Comparison of ENCODE assay signal across 8 mouse cellular contexts in the genomic region with DNA sequence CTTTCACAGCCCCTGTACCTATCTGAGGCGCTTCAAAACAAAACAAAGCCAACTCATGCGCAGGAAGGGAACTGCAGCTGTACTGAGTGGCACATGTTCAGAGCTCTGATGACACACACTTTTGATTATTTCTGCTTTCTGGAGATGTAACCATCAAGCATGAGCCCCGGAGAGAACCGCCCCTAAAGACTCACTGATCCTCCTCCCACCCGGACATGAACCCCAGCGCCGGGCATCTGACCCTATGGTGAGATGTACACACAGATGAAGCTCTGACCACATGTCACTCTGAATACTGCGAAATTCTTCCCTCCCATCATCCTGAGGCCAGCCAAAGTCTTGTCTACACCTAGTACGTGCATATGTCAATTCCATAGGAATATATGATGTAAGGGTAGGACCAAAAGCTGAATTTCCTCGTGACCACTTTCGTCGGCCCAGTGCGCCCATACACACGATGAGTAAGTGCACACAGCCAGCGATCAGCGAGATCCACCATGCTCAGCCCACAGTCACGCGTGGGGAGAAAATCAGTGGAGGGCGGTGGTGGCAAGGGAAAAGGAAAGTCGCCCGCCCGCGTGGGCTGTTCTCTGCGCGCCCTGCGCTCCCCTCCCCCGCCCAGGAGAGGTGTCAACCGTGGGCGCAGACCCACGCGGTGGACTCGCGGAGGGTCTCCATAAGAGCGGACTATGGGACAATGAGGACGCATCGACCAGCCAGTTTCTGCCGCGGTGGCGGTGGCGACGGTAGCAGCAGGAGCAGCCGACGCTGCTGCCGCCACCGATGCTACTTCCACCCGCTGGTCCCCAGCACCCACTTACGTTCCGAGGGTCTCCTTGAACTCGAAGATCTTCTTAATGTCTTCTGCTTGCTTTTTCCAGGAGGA. TPM values are rescaled to one million over a fixed set of nuclear protein-coding genes. Genes with fewer than 3 reads are reported as not detected.
DNase-seq lines count a peak whose midpoint lies in the region; ATAC-seq lines count a peak whose summit lies in the region.

No protein-coding gene starts in this region.

- H3K9me3 ChIP-seq in erythroblast, embryonic 14.5 days (ENCODE audit: control insufficient read depth, low read length) = peaks cover 6% of the 10 kb centered on the region
- 0 out of 2 replicates have a peak, but pooled peaks cover 3% of the 10 kb centered on the region for H3K9me3 ChIP-seq in intestine, embryonic 16.5 days (ENCODE audit: control insufficient read depth, low read length)
- H3K9me3 ChIP-seq in limb, embryonic 15.5 days = 0 out of 2 replicates have a peak, but pooled peaks cover 3% of the 10 kb centered on the region
- H3K9me3 ChIP-seq in midbrain, embryonic 15.5 days = no peaks in the 10 kb centered on the region

- peak overlapping the region; percentile 85 for H3K27ac ChIP-seq in intestine, embryonic 16.5 days (ENCODE audit: low read length)
- H3K27ac ChIP-seq in limb, embryonic 15.5 days = peak overlapping the region; percentile 69
- H3K27ac ChIP-seq in midbrain, embryonic 15.5 days = peak overlapping the region; percentile 77

- no peaks in the 10 kb centered on the region for H3K36me3 ChIP-seq in erythroblast, embryonic 14.5 days (ENCODE audit: control insufficient read depth)
- H3K36me3 ChIP-seq in intestine, embryonic 16.5 days (ENCODE audit: control insufficient read depth, insufficient read depth, low read length) = no peaks in the 10 kb centered on the region
- no peaks in the 10 kb centered on the region for H3K36me3 ChIP-seq in limb, embryonic 15.5 days
- H3K36me3 ChIP-seq in midbrain, embryonic 15.5 days (replicated peaks) = no peaks in the 10 kb centered on the region

- peak overlapping the region; percentile 85 for H3K9ac ChIP-seq in intestine, embryonic 16.5 days (ENCODE audit: low read depth, low read length)
- peak overlapping the region; percentile 56 for H3K9ac ChIP-seq in limb, embryonic 15.5 days
- peak overlapping the region; percentile 65 for H3K9ac ChIP-seq in midbrain, embryonic 15.5 days

- H3K4me2 ChIP-seq in intestine, embryonic 16.5 days (ENCODE audit: low read depth, low read length) = peak overlapping the region; percentile 92
- peak overlapping the region; percentile 99 for H3K4me2 ChIP-seq in limb, embryonic 15.5 days
- peak overlapping the region; percentile 98 for H3K4me2 ChIP-seq in midbrain, embryonic 15.5 days

- peaks cover 51% of the 10 kb centered on the region for H3K27me3 ChIP-seq in erythroblast, embryonic 14.5 days (ENCODE audit: control insufficient read depth)
- H3K27me3 ChIP-seq in intestine, embryonic 16.5 days (replicated peaks; ENCODE audit: control insufficient read depth, insufficient read depth, low read length) = no peaks in the 10 kb centered on the region
- peaks cover 26% of the 10 kb centered on the region for H3K27me3 ChIP-seq in limb, embryonic 15.5 days
- peaks cover 12% of the 10 kb centered on the region for H3K27me3 ChIP-seq in midbrain, embryonic 15.5 days (replicated peaks)

- H3K4me3 ChIP-seq in erythroblast, embryonic 14.5 days (replicated peaks) = peak overlapping the region; percentile 53
- H3K4me3 ChIP-seq in intestine, embryonic 16.5 days (ENCODE audit: low read length) = peak overlapping the region; percentile 78
- peak overlapping the region; percentile 59 for H3K4me3 ChIP-seq in limb, embryonic 15.5 days
- peak overlapping the region; percentile 72 for H3K4me3 ChIP-seq in midbrain, embryonic 15.5 days

- H3K4me1 ChIP-seq in erythroblast, embryonic 14.5 days (ENCODE audit: control insufficient read depth) = peaks cover 9% of the 10 kb centered on the region
- H3K4me1 ChIP-seq in intestine, embryonic 16.5 days (ENCODE audit: control insufficient read depth, insufficient read depth, low read length) = peaks cover 34% of the 10 kb centered on the region
- peaks cover 21% of the 10 kb centered on the region for H3K4me1 ChIP-seq in limb, embryonic 15.5 days
- peaks cover 24% of the 10 kb centered on the region for H3K4me1 ChIP-seq in midbrain, embryonic 15.5 days

- WGBS in intestine, embryonic 16.5 days = under 1% methylated on average over 49 of the region's 49 CpGs
- WGBS in limb, embryonic 15.5 days = under 1% methylated on average over 49 of the region's 49 CpGs
- WGBS in midbrain, embryonic 15.5 days = under 1% methylated on average over 49 of the region's 49 CpGs

- ATAC-seq in erythroblast, adult 5-6 weeks (replicated peaks; ENCODE audit: low FRiP score, poor library complexity, severe bottlenecking) = no peak
- 0 out of 2 replicates have a peak, but pooled peaks have one; percentile 12 for ATAC-seq in intestine, embryonic 16.5 days
- ATAC-seq in limb, embryonic 15.5 days (ENCODE audit: insufficient number of reproducible peaks, low FRiP score, low TSS enrichment, low read depth) = no peak
- peak; percentile 44 for ATAC-seq in midbrain, embryonic 15.5 days (replicated peaks)

- peak; percentile 60 to 65 for DNase-seq in cerebellum, postnatal 25 days
- DNase-seq in heart, adult 11 months = peak; percentile 97
- peak; percentile 73 for DNase-seq in spleen, postnatal 36 days (ENCODE audit: low spot score in 2 of 2)

RNA-seq across cellular contexts. Expression of gene Camk1d, which starts 0.7 kb away (rescaled TPM):
- polyA plus RNA-seq in erythroblast, embryonic 14.5 days (2012) = 0.02 TPM in 1 of 2 replicates, not detected in the other
- total RNA-seq in erythroblast, adult 5-6 weeks (2015; ENCODE audit: low replicate concordance) = 2.3 and 4.6 TPM in 2 replicates
- 1.5 and 4.3 TPM in 2 replicates for total RNA-seq in erythroblast, adult 5-6 weeks (2017; ENCODE audit: low replicate concordance)
- 23.1 and 27.0 TPM in 2 replicates for polyA plus RNA-seq in intestine, embryonic 16.5 days (2015; fragmentation: Nextera tagmentation; extraction: Ambion mirVana)
- polyA plus RNA-seq in limb, embryonic 15.5 days (2015; fragmentation: Nextera tagmentation; extraction: Ambion mirVana) = 8.4 and 9.0 TPM in 2 replicates
- 6.3 and 6.7 TPM in 2 replicates for polyA plus RNA-seq in midbrain, embryonic 15.5 days (2015; fragmentation: Nextera tagmentation; extraction: Ambion mirVana)

Comparison
In these comparisons a context has a peak if more than half of its experiments do, and no peak if none do; other contexts are left out.
1. ATAC-seq: peak in intestine, embryonic 16.5 days (single experiment) and midbrain, embryonic 15.5 days (single experiment); none in erythroblast, adult 5-6 weeks (single experiment) and limb, embryonic 15.5 days (single experiment).
2. Peak in every context shown above with its lines, with median percentiles within 50 percentile points of each other: H3K4me3 ChIP-seq, DNase-seq, H3K27ac ChIP-seq, H3K4me2 ChIP-seq and H3K9ac ChIP-seq.